Mouse (Mus musculus) testis, adult 2 months (tissue): ENCODE measurements around the gene Cyb5d2. TPM values are rescaled to one million over a fixed set of nuclear protein-coding genes. Genes with fewer than 3 reads are reported as not detected.

Experiments
- H3K27ac ChIP-seq: fragments of 200-500 bp; 2 replicates; pipeline ENCODE4 v1.5.1; 2012; ENCODE audit warnings: low read depth, low read length; ENCODE audit not compliant: control insufficient read depth, insufficient read depth
- H3K27me3 ChIP-seq: fragments of 200-500 bp; 2 replicates; pipeline ENCODE4 v1.6.1; 2012; ENCODE audit warnings: mild to moderate bottlenecking, low read length, moderate library complexity; ENCODE audit not compliant: control insufficient read depth, insufficient read depth
- H3K36me3 ChIP-seq: fragments of 200-500 bp; 2 replicates; pipeline ENCODE4 v1.6.1; 2012; ENCODE audit warnings: mild to moderate bottlenecking, low read length; ENCODE audit not compliant: control insufficient read depth, insufficient read depth
- H3K4me1 ChIP-seq: fragments of 200-500 bp; 2 replicates; pipeline ENCODE4 v1.6.1; 2012; ENCODE audit warnings: low read length; ENCODE audit not compliant: control insufficient read depth, insufficient read depth
- H3K4me3 ChIP-seq: fragments of 200-500 bp; 2 replicates; pipeline ENCODE4 v1.5.1; 2012; ENCODE audit warnings: low read depth, mild to moderate bottlenecking, low read length, moderate library complexity, mixed read lengths; ENCODE audit not compliant: control insufficient read depth
- CTCF ChIP-seq: fragments of 200-500 bp; IDR thresholded peaks from 2 replicates; pipeline ENCODE4 v1.5.1; 2012; ENCODE audit warnings: low read depth, mild to moderate bottlenecking, inconsistent platforms, low read length, moderate library complexity; ENCODE audit not compliant: control insufficient read depth, insufficient read depth, insufficient replicate concordance
- POLR2A ChIP-seq: fragments of 200-500 bp; IDR thresholded peaks from 2 replicates; pipeline ENCODE4 v1.6.1; 2012; ENCODE audit warnings: low read depth, mild to moderate bottlenecking, inconsistent platforms, low read length, moderate library complexity; ENCODE audit not compliant: control insufficient read depth
- polyA plus RNA-seq: library from polyadenylated mRNA; depleted of rRNA; stranded (reverse); fragments of >200 nt; gene quantifications from 2 replicates; pipeline ENCODE4 v1.2.3, GENCODE M21; 2012

Gene Cyb5d2
- polyA plus RNA-seq, 1 experiment, result 11.2 TPM

DNA sequence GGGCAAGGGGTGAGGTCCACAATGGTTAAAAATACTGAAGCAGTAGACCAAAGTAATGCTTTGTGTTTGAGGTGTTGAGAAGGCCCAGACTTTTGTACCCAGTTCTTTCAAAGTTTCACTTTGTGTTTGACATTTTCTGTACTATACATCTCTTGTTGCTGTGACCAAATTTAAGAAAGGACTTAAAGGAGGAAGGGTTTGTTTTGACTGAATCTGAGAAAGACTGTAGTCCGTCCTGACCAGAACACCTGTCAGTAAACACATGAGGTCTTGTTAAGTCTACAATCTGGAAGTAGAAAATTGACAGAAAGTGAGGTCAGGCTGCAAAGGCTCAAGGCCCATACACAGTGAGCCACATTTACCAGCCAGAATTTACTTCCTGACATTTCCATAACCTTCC is 20.9 kb upstream of the Cyb5d2 start:
- TF ChIP-seq CTCF (no peak), POLR2A (no peak)
- no peaks in the 10 kb centered on the region for H3K27me3 ChIP-seq
- H3K4me1 ChIP-seq, result no peaks in the 10 kb centered on the region
- H3K36me3 ChIP-seq, result no peaks in the 10 kb centered on the region
- no peak overlapping the region for H3K27ac ChIP-seq
- no peak overlapping the region for H3K4me3 ChIP-seq

DNA sequence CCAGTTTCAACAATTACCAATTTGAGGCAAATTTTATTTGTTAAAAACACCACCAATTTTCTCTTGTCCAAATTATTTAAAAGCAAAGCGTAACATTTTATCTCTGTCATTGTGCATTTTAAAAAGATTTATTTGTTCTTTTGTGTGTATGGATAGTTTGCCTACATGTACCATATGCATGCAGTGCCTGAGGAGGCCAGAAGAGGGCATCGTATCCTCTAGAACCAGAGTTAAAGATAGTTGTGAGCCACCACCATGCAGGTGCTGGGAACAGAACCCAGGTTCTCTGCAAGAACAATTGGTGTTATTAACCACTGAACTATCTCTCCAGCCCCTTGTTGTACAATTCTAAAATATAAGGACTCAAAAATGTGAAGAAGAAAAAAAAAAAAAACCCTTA is 18.2 kb upstream of the Cyb5d2 start:
- no peak overlapping the region for H3K27ac ChIP-seq
- no peaks in the 10 kb centered on the region for H3K36me3 ChIP-seq
- no peak for TF ChIP-seq POLR2A
- peak; percentile 8; the same call in 1 of the 2 replicates for TF ChIP-seq CTCF

GRCm38 (mm10) chr11:72813687-72814086 is 17.7 kb upstream of the Cyb5d2 start:
- H3K27me3 ChIP-seq, result no peaks in the 10 kb centered on the region
- H3K27ac ChIP-seq, result no peak overlapping the region
- H3K4me1 ChIP-seq, result no peaks in the 10 kb centered on the region
- TF ChIP-seq POLR2A (no peak), CTCF (no peak)
- no peaks in the 10 kb centered on the region for H3K36me3 ChIP-seq
- H3K4me3 ChIP-seq, result no peak overlapping the region

More for the DNA sequence above, 18.2 kb upstream of the Cyb5d2 start:
- no peaks in the 10 kb centered on the region for H3K4me1 ChIP-seq
- H3K4me3 ChIP-seq, result no peak overlapping the region
- no peaks in the 10 kb centered on the region for H3K27me3 ChIP-seq

DNA sequence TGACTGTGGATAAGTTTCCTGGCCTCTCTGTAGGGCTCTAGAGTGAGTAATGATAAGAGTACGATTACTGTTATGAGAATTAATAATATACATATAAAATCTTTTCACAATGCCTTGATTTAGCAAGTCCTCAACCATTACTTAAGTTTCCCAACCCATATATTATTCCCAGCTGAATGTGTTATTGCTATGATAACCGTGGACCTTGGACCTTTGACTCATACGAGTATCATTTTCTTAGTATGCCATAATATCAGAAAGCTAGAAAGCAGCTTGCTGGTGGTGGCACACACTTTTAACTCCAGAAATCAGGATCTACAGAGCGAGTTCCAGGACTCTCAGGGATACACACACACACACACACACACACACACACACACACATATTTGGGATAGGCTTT is 12.1 kb upstream of the Cyb5d2 start:
- Histone ChIP-seq H3K4me1 (no peaks in the 10 kb centered on the region), H3K27me3 (no peaks in the 10 kb centered on the region), H3K27ac (no peak overlapping the region), H3K36me3 (no peaks in the 10 kb centered on the region), H3K4me3 (no peak overlapping the region)
- TF ChIP-seq POLR2A (no peak), CTCF (no peak)

DNA sequence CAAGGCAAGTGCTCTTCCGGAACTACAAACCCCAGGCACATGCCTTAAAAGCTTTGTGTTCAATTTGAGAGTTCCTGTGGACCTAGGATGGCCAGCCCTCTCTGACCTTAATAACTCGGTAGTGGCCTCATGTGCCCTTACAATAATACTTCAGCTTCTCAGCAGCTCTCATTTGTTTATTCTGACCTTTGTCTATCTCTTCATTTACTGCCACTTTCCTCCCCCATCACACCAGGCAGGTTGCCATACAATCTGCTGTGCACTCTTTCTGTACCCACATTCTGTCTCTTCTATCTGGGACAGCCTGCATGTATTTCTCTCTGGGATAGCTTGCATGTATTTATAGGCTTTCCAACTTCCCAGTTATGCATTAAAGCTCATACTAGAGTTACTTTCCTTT is 10.6 kb upstream of the Cyb5d2 start:
- no peak overlapping the region for H3K27ac ChIP-seq
- TF ChIP-seq CTCF (no peak), POLR2A (no peak)

GRCm38 (mm10) chr11:72805232-72805631 is 9.3 kb upstream of the Cyb5d2 start:
- Histone ChIP-seq H3K4me3 (no peak overlapping the region), H3K27ac (no peak overlapping the region), H3K4me1 (no peaks in the 10 kb centered on the region), H3K27me3 (no peaks in the 10 kb centered on the region), H3K36me3 (no peaks in the 10 kb centered on the region)
- no peak for TF ChIP-seq CTCF
- TF ChIP-seq POLR2A, result no peak

More for the DNA sequence above, 10.6 kb upstream of the Cyb5d2 start:
- H3K36me3 ChIP-seq, result no peaks in the 10 kb centered on the region
- H3K27me3 ChIP-seq, result no peaks in the 10 kb centered on the region
- H3K4me3 ChIP-seq, result no peak overlapping the region
- H3K4me1 ChIP-seq, result no peaks in the 10 kb centered on the region

GRCm38 (mm10) chr11:72804586-72804985 is 8.6 kb upstream of the Cyb5d2 start:
- no peaks in the 10 kb centered on the region for H3K36me3 ChIP-seq
- no peak for TF ChIP-seq POLR2A
- TF ChIP-seq CTCF, result no peak
- no peak overlapping the region for H3K27ac ChIP-seq
- H3K4me3 ChIP-seq, result no peak overlapping the region
- no peaks in the 10 kb centered on the region for H3K4me1 ChIP-seq
- no peaks in the 10 kb centered on the region for H3K27me3 ChIP-seq

- Histone ChIP-seq H3K4me3 (no peak overlapping the region), H3K27ac (no peak overlapping the region), H3K4me1 (no peaks in the 10 kb centered on the region), H3K27me3 (no peaks in the 10 kb centered on the region), H3K36me3 (no peaks in the 10 kb centered on the region)
- TF ChIP-seq CTCF (no peak), POLR2A (no peak)
Measured at GRCm38 (mm10) chr11:72803038-72803437, 7.1 kb upstream of the Cyb5d2 start.
